Mouse (Mus musculus) hindbrain, embryonic 14.5 days (tissue): ENCODE measurements around the gene Dlgap4. TPM values are rescaled to one million over a fixed set of nuclear protein-coding genes. Genes with fewer than 3 reads are reported as not detected.

Experiments
- ATAC-seq: fragments of 200-750 bp; cut with Nextera tagmentation; 2 replicates; pipeline ENCODE4 v1.8.0; 2017; ENCODE audit warnings: moderate number of reproducible peaks, mild to moderate bottlenecking, moderate TSS enrichment, moderate library complexity; ENCODE audit not compliant: low FRiP score
- DNase-seq: peaks from one replicate; pipeline ENCODE4 v3.0.0-alpha.2; 2015; ENCODE audit warnings: low spot score
- H3K27ac ChIP-seq: fragments of 300-500 bp; sonication (generic); 2 replicates; pipeline ENCODE4 v1.5.1; 2014; ENCODE audit warnings: mild to moderate bottlenecking, moderate library complexity
- H3K27me3 ChIP-seq: fragments of 300-500 bp; sonication (generic); 2 replicates; pipeline ENCODE4 v1.6.1; 2014; ENCODE audit warnings: mild to moderate bottlenecking, low read length, mixed read lengths; ENCODE audit not compliant: control insufficient read depth, insufficient read depth
- H3K36me3 ChIP-seq: fragments of 300-500 bp; sonication (generic); replicated peaks from 2 replicates; pipeline ENCODE4 v1.6.1; 2014; ENCODE audit not compliant: control insufficient read depth, insufficient read depth
- H3K4me1 ChIP-seq: fragments of 300-500 bp; sonication (generic); replicated peaks from 2 replicates; pipeline ENCODE4 v1.6.1; 2014; ENCODE audit warnings: antibody characterized with exemption, low read length, mixed read lengths; ENCODE audit not compliant: control insufficient read depth, insufficient read depth
- H3K4me2 ChIP-seq: fragments of 300-500 bp; sonication (generic); replicated peaks from 2 replicates; pipeline ENCODE4 v1.6.1; 2014; ENCODE audit warnings: mild to moderate bottlenecking, moderate library complexity
- H3K4me3 ChIP-seq: fragments of 300-500 bp; sonication (generic); replicated peaks from 2 replicates; pipeline ENCODE4 v1.5.1; 2014; ENCODE audit warnings: mild to moderate bottlenecking, low read length
- H3K9ac ChIP-seq: fragments of 300-500 bp; sonication (generic); 2 replicates; pipeline ENCODE4 v1.6.1; 2014
- H3K9me3 ChIP-seq: fragments of 300-500 bp; sonication (generic); 2 replicates; pipeline ENCODE4 v1.6.1; 2016; ENCODE audit warnings: low read length; ENCODE audit not compliant: control insufficient read depth
- WGBS: fragments of 180-500 bp; shearing (Covaris S2); extraction: QIAGEN DNeasy Blood & Tissue Kit; methylation state at CpG from one replicate; pipeline ENCODE4 v1.1.7; 2014; 5-methylcytosine and 5-hydroxymethylcytosine counted together
- polyA plus RNA-seq: library from polyadenylated mRNA; unstranded; fragments of >200 nt; fragmentation: Nextera tagmentation; extraction: Ambion mirVana; gene quantifications from 2 replicates; pipeline ENCODE4 v1.2.1, GENCODE M21; 2014

The Dlgap4 gene
- polyA plus RNA-seq, 1 experiment from 2014 or later: 220 TPM

- H3K9ac ChIP-seq: no peak overlapping the region
- DNase-seq (peak; percentile 29), ATAC-seq (peak; percentile 18; the same call in 1 of the 2 replicates)
- H3K27me3 ChIP-seq: no peaks in the 10 kb centered on the region
- H3K4me3 ChIP-seq: no peak overlapping the region
- H3K4me2 ChIP-seq: peak overlapping the region; percentile 28; the same call in 1 of the 2 replicates
- WGBS: 61% methylated on average over 11 of the region's 11 CpGs
- no peaks in the 10 kb centered on the region for H3K36me3 ChIP-seq
- no peak overlapping the region for H3K27ac ChIP-seq
- H3K4me1 ChIP-seq: 0 out of 2 replicates have a peak, but pooled peaks cover 8% of the 10 kb centered on the region
- H3K9me3 ChIP-seq: no peaks in the 10 kb centered on the region
Observed at GRCm38 (mm10) chr2:156584154-156584796, 29.2 kb upstream of the Dlgap4 start.

GRCm38 (mm10) chr2:156584797-156585471, 28.6 kb upstream of the Dlgap4 start:
- Histone ChIP-seq H3K4me2 (peak overlapping the region; percentile 28), H3K4me1 (0 out of 2 replicates have a peak, but pooled peaks cover 8% of the 10 kb centered on the region), H3K9me3 (no peaks in the 10 kb centered on the region), H3K4me3 (no peak overlapping the region), H3K36me3 (no peaks in the 10 kb centered on the region), H3K9ac (no peak overlapping the region), H3K27me3 (no peaks in the 10 kb centered on the region), H3K27ac (no peak overlapping the region)
- ATAC-seq (peak; percentile 64; the same call in 1 of the 2 replicates), DNase-seq (peak; percentile 31)
- 13% methylated on average over 14 of the region's 14 CpGs for WGBS

- Histone ChIP-seq H3K4me3 (no peak overlapping the region), H3K4me2 (no peak overlapping the region), H3K27me3 (no peaks in the 10 kb centered on the region), H3K36me3 (no peaks in the 10 kb centered on the region), H3K9me3 (no peaks in the 10 kb centered on the region), H3K27ac (no peak overlapping the region), H3K9ac (no peak overlapping the region), H3K4me1 (0 out of 2 replicates have a peak, but pooled peaks cover 8% of the 10 kb centered on the region)
- no peak for ATAC-seq
- DNase-seq: no peak
- 88% methylated on average over 9 of the region's 9 CpGs for WGBS
Observed at GRCm38 (mm10) chr2:156589481-156589880, 24.0 kb upstream of the Dlgap4 start.

- H3K36me3 ChIP-seq: no peaks in the 10 kb centered on the region
- 75% methylated on average over 15 of the region's 15 CpGs for WGBS
- ATAC-seq (no peak), DNase-seq (no peak)
- no peaks in the 10 kb centered on the region for H3K4me1 ChIP-seq
- no peak overlapping the region for H3K9ac ChIP-seq
- no peak overlapping the region for H3K4me3 ChIP-seq
- H3K9me3 ChIP-seq: no peaks in the 10 kb centered on the region
- H3K27me3 ChIP-seq: no peaks in the 10 kb centered on the region
- no peak overlapping the region for H3K4me2 ChIP-seq
- H3K27ac ChIP-seq: no peak overlapping the region
Observed at GRCm38 (mm10) chr2:156594987-156595490, 18.5 kb upstream of the Dlgap4 start.

- H3K27me3 ChIP-seq: no peaks in the 10 kb centered on the region
- H3K27ac ChIP-seq: no peak overlapping the region
- no peak overlapping the region for H3K9ac ChIP-seq
- no peak overlapping the region for H3K4me3 ChIP-seq
- DNase-seq: no peak
- 87% methylated on average over 7 of the region's 7 CpGs for WGBS
- H3K4me1 ChIP-seq: no peaks in the 10 kb centered on the region
- no peak for ATAC-seq
- no peaks in the 10 kb centered on the region for H3K9me3 ChIP-seq
- H3K36me3 ChIP-seq: no peaks in the 10 kb centered on the region
- H3K4me2 ChIP-seq: no peak overlapping the region
Observed at GRCm38 (mm10) chr2:156602581-156602980, 10.9 kb upstream of the Dlgap4 start.

GRCm38 (mm10) chr2:156603671-156604070, 9.8 kb upstream of the Dlgap4 start:
- H3K4me1 ChIP-seq: no peaks in the 10 kb centered on the region
- no peaks in the 10 kb centered on the region for H3K27me3 ChIP-seq
- 84% methylated on average over 9 of the region's 9 CpGs for WGBS
- no peak overlapping the region for H3K27ac ChIP-seq
- H3K9ac ChIP-seq: no peak overlapping the region
- no peak overlapping the region for H3K4me2 ChIP-seq
- ATAC-seq (no peak), DNase-seq (no peak)
- no peaks in the 10 kb centered on the region for H3K9me3 ChIP-seq
- H3K36me3 ChIP-seq: no peaks in the 10 kb centered on the region
- no peak overlapping the region for H3K4me3 ChIP-seq

GRCm38 (mm10) chr2:156605144-156605543, 8.4 kb upstream of the Dlgap4 start:
- no peak for DNase-seq
- Histone ChIP-seq H3K4me1 (no peaks in the 10 kb centered on the region), H3K9me3 (no peaks in the 10 kb centered on the region), H3K27ac (no peak overlapping the region), H3K9ac (no peak overlapping the region), H3K27me3 (no peaks in the 10 kb centered on the region), H3K36me3 (no peaks in the 10 kb centered on the region), H3K4me2 (no peak overlapping the region), H3K4me3 (no peak overlapping the region)
- WGBS: 57% methylated on average over 3 of the region's 3 CpGs
- no peak for ATAC-seq

GRCm38 (mm10) chr2:156605971-156606370, 7.5 kb upstream of the Dlgap4 start:
- Histone ChIP-seq H3K4me3 (no peak overlapping the region), H3K27me3 (no peaks in the 10 kb centered on the region), H3K9me3 (no peaks in the 10 kb centered on the region), H3K36me3 (no peaks in the 10 kb centered on the region), H3K9ac (no peak overlapping the region), H3K4me1 (no peaks in the 10 kb centered on the region), H3K4me2 (no peak overlapping the region), H3K27ac (no peak overlapping the region)
- 79% methylated on average over 5 of the region's 5 CpGs for WGBS
- ATAC-seq (no peak), DNase-seq (no peak)

- ATAC-seq (peak; percentile 32), DNase-seq (peak; percentile 62)
- Histone ChIP-seq H3K27ac (peak overlapping the region; percentile 65; the same call in 1 of the 2 replicates), H3K4me1 (peaks cover 22% of the 10 kb centered on the region), H3K36me3 (no peaks in the 10 kb centered on the region), H3K27me3 (peaks cover 33% of the 10 kb centered on the region), H3K4me2 (peak overlapping the region; percentile 92), H3K9me3 (no peaks in the 10 kb centered on the region), H3K4me3 (peak overlapping the region; percentile 94), H3K9ac (peak overlapping the region; percentile 88)
- WGBS: under 1% methylated on average over 30 of the region's 41 CpGs
Observed at GRCm38 (mm10) chr2:156613081-156613540, 394 bp upstream of the Dlgap4 start.
